Mouse (Mus musculus): ENCODE measurements around the gene Lrmda. TPM values are rescaled to one million over a fixed set of nuclear protein-coding genes. Genes with fewer than 3 reads are reported as not detected.

The Lrmda gene
- polyA plus RNA-seq, 1 experiment from 2014 or later, result 0.20 TPM

DNA sequence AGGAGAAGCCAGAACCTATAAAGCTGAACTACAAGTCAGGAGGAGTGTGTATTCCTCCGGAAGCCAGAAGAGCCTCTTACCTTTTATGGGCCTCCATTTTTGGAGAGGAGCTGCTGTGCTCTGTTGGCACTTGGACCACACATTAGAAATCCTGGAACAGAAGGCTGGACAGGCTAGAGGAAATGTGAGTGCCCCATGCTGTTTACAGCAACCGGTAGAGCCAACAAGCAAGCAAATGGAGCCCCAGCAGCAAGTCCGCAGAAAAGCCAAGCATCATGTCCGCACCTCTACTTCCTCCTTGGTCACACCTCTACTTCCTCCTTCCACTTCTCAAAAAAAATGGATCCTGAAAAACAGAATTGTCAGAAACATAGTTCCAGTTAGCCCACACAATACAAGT is 1073.8 kb downstream of the Lrmda start:
- Histone ChIP-seq H3K36me3 (replicated peaks) (no peaks in the 10 kb centered on the region), H3K27me3 (ENCODE audit: poor library complexity, severe bottlenecking) (no peaks in the 10 kb centered on the region), H3K4me3 (no peak overlapping the region), H3K27ac (no peak overlapping the region), H3K4me1 (peaks cover 20% of the 10 kb centered on the region), H3K9me3 (no peaks in the 10 kb centered on the region)
- 95% methylated on average over 4 of the region's 4 CpGs for WGBS
- DNase-seq (ENCODE audit: extremely low spot score, low spot score), result no peak

DNA sequence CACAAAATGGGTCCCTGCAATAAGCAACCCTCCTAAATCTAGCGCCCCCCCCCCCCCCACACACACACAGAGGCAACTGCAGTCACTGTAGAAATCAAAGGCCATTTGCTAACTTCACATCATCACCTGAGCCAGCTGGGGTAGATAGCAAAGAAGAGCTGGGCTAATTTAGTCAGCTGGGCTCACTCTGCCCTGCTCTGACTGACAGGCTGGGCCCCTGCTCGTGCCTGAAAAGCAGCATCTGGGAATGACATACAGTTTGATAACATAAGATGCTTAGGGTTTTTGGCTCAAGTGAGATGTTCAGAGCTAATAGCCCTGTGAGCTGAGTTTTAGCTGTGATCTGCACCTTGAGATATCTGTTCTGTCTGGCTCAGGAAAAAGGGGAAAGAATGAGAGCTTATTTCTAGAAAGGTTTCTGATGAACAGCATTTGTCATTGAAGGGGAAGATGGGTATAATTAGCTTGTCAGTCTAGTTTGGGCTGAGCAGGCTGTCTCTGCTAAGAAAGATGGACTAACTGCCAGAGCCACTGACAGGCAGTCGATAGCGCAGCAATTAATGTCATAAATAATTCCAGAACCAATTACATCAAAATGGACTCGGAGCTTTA is 1075.1 kb downstream of the Lrmda start:
- H3K4me3 ChIP-seq, result no peak overlapping the region
- H3K27me3 ChIP-seq (ENCODE audit: poor library complexity, severe bottlenecking), result no peaks in the 10 kb centered on the region
- DNase-seq (ENCODE audit: extremely low spot score, low spot score), result no peak
- H3K4me1 ChIP-seq, result peaks cover 20% of the 10 kb centered on the region
- no peaks in the 10 kb centered on the region for H3K9me3 ChIP-seq
- WGBS, result 66% methylated on average over 5 of the region's 5 CpGs
- H3K36me3 ChIP-seq (replicated peaks), result no peaks in the 10 kb centered on the region
- H3K27ac ChIP-seq, result no peak overlapping the region

DNA sequence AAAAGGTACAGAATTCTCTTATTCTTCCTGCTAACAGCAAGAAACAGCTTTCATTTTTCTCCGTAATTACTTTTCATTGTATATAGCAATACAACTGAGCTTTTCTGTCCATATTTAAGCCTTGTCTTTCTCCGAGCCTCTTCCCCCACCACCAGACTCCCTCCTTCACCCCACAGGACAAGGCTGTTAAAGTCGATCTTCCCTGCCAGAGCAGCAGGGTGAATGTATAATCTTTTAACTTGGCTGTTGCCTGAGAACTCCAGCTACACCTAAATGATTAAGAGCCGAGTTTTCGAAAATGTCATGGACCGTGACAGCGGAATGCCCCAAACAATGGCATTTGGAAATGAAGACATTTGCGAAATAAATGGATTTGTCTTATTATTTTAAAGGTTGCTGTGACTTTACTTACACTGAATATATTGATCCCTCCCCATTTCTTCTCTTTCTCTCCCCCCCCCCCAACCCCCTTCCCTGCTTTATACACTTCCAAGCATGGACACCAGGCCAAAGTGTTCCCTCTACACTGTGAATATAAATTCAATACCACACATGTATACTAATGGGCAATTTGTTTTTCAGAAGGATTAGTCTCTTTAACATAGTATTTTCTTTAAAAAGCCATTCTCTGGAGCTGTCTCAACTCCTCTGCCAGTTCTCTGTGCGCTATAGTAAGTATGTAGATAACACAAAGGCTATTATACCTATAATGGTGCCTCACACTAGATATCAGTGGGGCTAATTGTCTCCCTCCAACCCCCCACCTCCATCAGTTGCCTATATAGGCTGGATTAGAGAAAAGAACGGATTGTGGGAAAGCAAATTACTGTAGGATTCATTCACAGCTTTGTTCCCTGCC is 1075.9 kb downstream of the Lrmda start:
- Histone ChIP-seq H3K9me3 (no peaks in the 10 kb centered on the region), H3K36me3 (replicated peaks) (no peaks in the 10 kb centered on the region), H3K27me3 (ENCODE audit: poor library complexity, severe bottlenecking) (no peaks in the 10 kb centered on the region), H3K4me1 (peaks cover 20% of the 10 kb centered on the region), H3K27ac (peak overlapping the region; percentile 60), H3K4me3 (no peak overlapping the region)
- 61% methylated on average over 10 of the region's 10 CpGs for WGBS
- no peak for DNase-seq (ENCODE audit: extremely low spot score, low spot score)

DNA sequence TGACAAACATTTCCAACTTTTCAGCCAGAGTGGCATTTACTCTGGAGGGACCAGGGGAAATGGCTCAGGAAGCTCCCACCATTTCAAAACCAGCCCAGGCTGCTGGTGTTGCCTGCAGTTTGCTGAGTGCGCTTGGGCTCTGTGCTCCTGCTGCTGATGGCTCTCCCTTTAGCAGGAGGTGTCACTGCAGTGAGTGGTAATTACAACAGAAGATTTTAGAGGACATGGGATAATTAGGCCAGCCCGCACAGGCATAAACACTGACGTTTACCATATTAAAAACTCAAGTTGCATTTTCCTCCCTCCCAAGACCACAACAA is 1076.5 kb downstream of the Lrmda start:
- H3K27ac ChIP-seq, result peak overlapping the region; percentile 60
- peaks cover 20% of the 10 kb centered on the region for H3K4me1 ChIP-seq
- H3K9me3 ChIP-seq, result no peaks in the 10 kb centered on the region
- H3K36me3 ChIP-seq (replicated peaks), result no peaks in the 10 kb centered on the region
- no peaks in the 10 kb centered on the region for H3K27me3 ChIP-seq (ENCODE audit: poor library complexity, severe bottlenecking)
- DNase-seq (ENCODE audit: extremely low spot score, low spot score), result no peak
- WGBS, result 46% methylated on average over 3 of the region's 3 CpGs
- no peak overlapping the region for H3K4me3 ChIP-seq

DNA sequence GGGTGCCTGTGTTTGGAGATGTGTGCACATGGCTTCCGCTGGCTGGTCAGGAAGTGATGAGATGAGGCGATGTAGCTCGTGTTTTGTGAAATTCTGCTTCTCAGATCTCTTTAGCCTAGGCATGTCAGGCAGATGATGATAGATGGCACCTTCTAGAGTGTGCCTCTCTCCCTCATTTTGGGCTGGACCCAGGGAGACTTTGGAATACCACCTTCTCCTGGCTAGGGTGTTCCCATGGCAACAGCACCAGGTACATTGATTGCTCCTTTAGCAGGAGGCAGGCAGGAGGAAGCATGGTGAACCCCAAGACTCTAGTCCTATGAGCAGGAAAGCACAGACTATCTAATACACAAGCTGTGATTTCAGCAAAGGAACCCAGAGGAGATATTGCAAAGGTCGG is 1076.9 kb downstream of the Lrmda start:
- Histone ChIP-seq H3K9me3 (no peaks in the 10 kb centered on the region), H3K27me3 (ENCODE audit: poor library complexity, severe bottlenecking) (no peaks in the 10 kb centered on the region), H3K4me3 (no peak overlapping the region), H3K36me3 (replicated peaks) (no peaks in the 10 kb centered on the region), H3K4me1 (peaks cover 20% of the 10 kb centered on the region), H3K27ac (peak overlapping the region; percentile 60; the same call in 1 of the 2 replicates)
- no peak for DNase-seq (ENCODE audit: extremely low spot score, low spot score)
- 75% methylated on average over 4 of the region's 4 CpGs for WGBS

Small RNA genes lying within 50 kb of the gene (microRNA-seq; reads per million reads assigned to microRNA genes)
- not detected for gene Gm27532

Other genes starting within 250 kb of the Lrmda start
- 271 and 273 TPM in 2 replicates for gene Vdac2, start 194.5 kb upstream of the Lrmda start, polyA plus RNA-seq (2016; fragmentation: Nextera tagmentation; extraction: Ambion mirVana)
- gene Comtd1, start 170.7 kb upstream of the Lrmda start, polyA plus RNA-seq (2016; fragmentation: Nextera tagmentation; extraction: Ambion mirVana), result 16.6 and 17.7 TPM in 2 replicates
- 7.6 and 8.6 TPM in 2 replicates for gene Zfp503, start 30.1 kb upstream of the Lrmda start, polyA plus RNA-seq (2016; fragmentation: Nextera tagmentation; extraction: Ambion mirVana)

All from forebrain, embryonic 10.5 days (tissue).